Mouse (Mus musculus) small intestine, adult 2 months (tissue): Measurements from ENCODE around the gene Trappc3. TPM values are rescaled to one million over a fixed set of nuclear protein-coding genes. Genes with fewer than 3 reads are reported as not detected.

Source experiments
- H3K27ac ChIP-seq: fragments of 200-500 bp; 2 replicates; pipeline ENCODE4 v1.5.1; 2012; ENCODE audit warnings: low read depth, low read length, control low read depth, inconsistent platforms; ENCODE audit not compliant: insufficient read depth
- H3K27me3 ChIP-seq: fragments of 200-500 bp; 2 replicates; pipeline ENCODE4 v1.6.1; 2012; ENCODE audit warnings: mild to moderate bottlenecking, moderate library complexity, low read length, inconsistent platforms; ENCODE audit not compliant: control insufficient read depth, insufficient read depth
- H3K36me3 ChIP-seq: fragments of 200-500 bp; 2 replicates; pipeline ENCODE4 v1.6.1; 2012; ENCODE audit warnings: mild to moderate bottlenecking, low read length, control low read depth, inconsistent platforms; ENCODE audit not compliant: control insufficient read depth, insufficient read depth
- H3K4me1 ChIP-seq: fragments of 200-500 bp; 2 replicates; pipeline ENCODE4 v1.6.1; 2012; ENCODE audit warnings: low read length, inconsistent platforms, mixed read lengths; ENCODE audit not compliant: control insufficient read depth, insufficient read depth, insufficient read length
- H3K4me3 ChIP-seq: fragments of 200-500 bp; 2 replicates; pipeline ENCODE4 v1.5.1; 2012; ENCODE audit warnings: low read depth, mild to moderate bottlenecking, control low read depth, inconsistent platforms, low read length, moderate library complexity
- CTCF ChIP-seq: fragments of 200-500 bp; IDR thresholded peaks from 2 replicates; pipeline ENCODE4 v1.5.1; 2012; ENCODE audit warnings: low read depth, mild to moderate bottlenecking, control low read depth, inconsistent platforms, low read length, moderate library complexity, mixed read lengths; ENCODE audit not compliant: insufficient replicate concordance, insufficient read length; ENCODE audit errors: extremely low read depth
- POLR2A ChIP-seq: fragments of 200-500 bp; IDR thresholded peaks from 2 replicates; pipeline ENCODE4 v1.6.1; 2012; ENCODE audit warnings: low read depth, mild to moderate bottlenecking, control low read depth, inconsistent platforms, low read length, moderate library complexity
- WGBS: fragments of 180-500 bp; shearing (Covaris S2); methylation state at CpG from one replicate; pipeline ENCODE4 v1.1.7; 2018; 5-methylcytosine and 5-hydroxymethylcytosine counted together
- polyA plus RNA-seq: library from polyadenylated mRNA; depleted of rRNA; stranded (reverse); fragments of >200 nt; gene quantifications from 2 replicates; pipeline ENCODE4 v1.2.3, GENCODE M21; 2012

The Trappc3 gene
- polyA plus RNA-seq, 1 experiment: 21.4 TPM

GRCm38 (mm10) chr4:126273753-126274152 lies 11.6 kb downstream of the Trappc3 start:
- H3K27ac ChIP-seq: no peak overlapping the region
- WGBS: 88% methylated on average over 13 of the region's 13 CpGs
- no peaks in the 10 kb centered on the region for H3K4me1 ChIP-seq
- peaks cover 26% of the 10 kb centered on the region for H3K36me3 ChIP-seq
- TF ChIP-seq POLR2A: no peak
- TF ChIP-seq CTCF: no peak
- H3K27me3 ChIP-seq: no peaks in the 10 kb centered on the region
- no peak overlapping the region for H3K4me3 ChIP-seq

GRCm38 (mm10) chr4:126275081-126275480 lies 13.0 kb downstream of the Trappc3 start:
- TF ChIP-seq POLR2A: no peak
- Histone ChIP-seq H3K4me3 (no peak overlapping the region), H3K36me3 (peaks cover 26% of the 10 kb centered on the region), H3K27me3 (no peaks in the 10 kb centered on the region), H3K27ac (no peak overlapping the region), H3K4me1 (no peaks in the 10 kb centered on the region)
- WGBS: 98% methylated on average over 4 of the region's 4 CpGs

- WGBS: 83% methylated on average over 13 of the region's 13 CpGs
- peaks cover 26% of the 10 kb centered on the region for H3K36me3 ChIP-seq
- H3K4me3 ChIP-seq: no peak overlapping the region
- TF ChIP-seq CTCF: no peak
- TF ChIP-seq POLR2A: no peak
- H3K4me1 ChIP-seq: no peaks in the 10 kb centered on the region
- H3K27me3 ChIP-seq: no peaks in the 10 kb centered on the region
- no peak overlapping the region for H3K27ac ChIP-seq
These were observed 13.6 kb downstream of the Trappc3 start for GRCm38 (mm10) chr4:126275681-126276131.

- H3K27ac ChIP-seq: no peak overlapping the region
- no peaks in the 10 kb centered on the region for H3K27me3 ChIP-seq
- H3K4me1 ChIP-seq: no peaks in the 10 kb centered on the region
- peaks cover 21% of the 10 kb centered on the region for H3K36me3 ChIP-seq
- WGBS: 17% methylated on average over 13 of the region's 13 CpGs
- TF ChIP-seq POLR2A (no peak), CTCF (peak; percentile 73; the same call in 1 of the 2 replicates)
- H3K4me3 ChIP-seq: no peak overlapping the region
These were observed 15.9 kb downstream of the Trappc3 start for GRCm38 (mm10) chr4:126277906-126278564.

DNA sequence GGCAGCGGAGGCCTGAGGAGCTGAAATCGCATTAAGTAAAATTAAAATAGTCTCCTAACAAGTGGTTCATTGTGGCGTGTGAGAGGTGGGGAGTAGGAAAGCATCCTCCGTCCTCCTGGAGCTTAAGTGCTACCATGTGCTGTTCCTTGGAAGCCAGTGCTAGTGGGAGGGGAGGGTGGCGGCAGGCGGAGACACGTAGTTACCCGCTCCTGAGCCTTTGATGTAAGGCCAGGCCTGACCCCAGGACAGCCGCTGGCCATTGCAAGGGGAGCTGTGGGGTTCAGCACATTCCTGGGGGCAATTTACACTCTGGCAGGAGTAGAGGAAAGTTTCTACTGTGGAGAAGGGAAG lies 16.4 kb downstream of the Trappc3 start:
- Histone ChIP-seq H3K4me1 (no peaks in the 10 kb centered on the region), H3K27ac (no peak overlapping the region), H3K27me3 (0 out of 2 replicates have a peak, but pooled peaks cover 3% of the 10 kb centered on the region), H3K4me3 (no peak overlapping the region), H3K36me3 (peaks cover 18% of the 10 kb centered on the region)
- WGBS: 70% methylated on average over 9 of the region's 9 CpGs
- TF ChIP-seq CTCF (no peak), POLR2A (no peak)

DNA sequence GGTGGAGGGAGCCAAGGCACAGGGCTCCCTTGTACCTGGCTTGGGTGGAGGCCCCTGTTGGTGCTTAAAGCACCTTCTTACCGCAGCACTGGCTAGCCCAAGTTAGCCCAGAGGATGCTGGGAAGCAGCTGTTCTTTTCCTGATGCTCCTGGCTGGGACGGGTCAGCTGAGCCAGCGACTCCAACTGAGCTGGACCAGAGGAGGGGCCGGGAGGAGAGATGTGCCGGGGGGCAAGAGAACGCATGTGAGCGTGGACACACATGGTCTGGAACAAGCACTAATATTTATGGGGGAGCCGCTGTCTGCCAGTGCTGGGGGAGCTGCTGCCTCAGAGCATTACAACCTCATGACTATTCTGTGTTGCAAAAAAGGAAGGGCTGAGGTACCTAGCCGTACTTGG lies 16.8 kb downstream of the Trappc3 start:
- no peak for TF ChIP-seq CTCF
- no peak for TF ChIP-seq POLR2A
- 81% methylated on average over 9 of the region's 9 CpGs for WGBS

DNA sequence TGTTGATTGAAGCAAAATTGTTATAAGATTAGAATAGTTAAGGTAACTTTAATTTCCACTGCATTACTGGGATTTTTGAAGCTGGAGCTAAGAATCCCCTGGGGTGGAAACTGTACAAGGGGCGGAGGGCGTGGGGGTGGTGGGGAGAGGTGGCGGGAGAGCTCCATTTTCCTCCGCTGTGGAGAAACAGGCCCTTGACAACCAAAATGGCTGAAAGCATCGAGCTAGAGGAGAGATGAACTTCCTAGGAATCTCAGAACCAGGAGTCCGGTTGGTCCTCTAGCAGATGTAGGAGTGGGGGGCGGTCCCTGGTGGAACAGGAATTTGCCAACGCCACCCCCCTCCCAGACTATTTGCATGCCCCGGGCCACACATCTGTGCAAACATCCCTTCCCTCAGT lies 19.6 kb downstream of the Trappc3 start:
- Histone ChIP-seq H3K36me3 (no peaks in the 10 kb centered on the region), H3K27ac (no peak overlapping the region), H3K4me1 (peaks cover 3% of the 10 kb centered on the region; the same call in 1 of the 2 replicates), H3K27me3 (peaks cover 15% of the 10 kb centered on the region), H3K4me3 (no peak overlapping the region)
- TF ChIP-seq POLR2A (no peak), CTCF (no peak)
- WGBS: 59% methylated on average over 9 of the region's 9 CpGs

More for the DNA sequence above, 16.8 kb downstream of the Trappc3 start:
- peaks cover 14% of the 10 kb centered on the region for H3K36me3 ChIP-seq
- H3K27me3 ChIP-seq: peaks cover 3% of the 10 kb centered on the region; the same call in 1 of the 2 replicates
- no peak overlapping the region for H3K4me3 ChIP-seq
- H3K27ac ChIP-seq: no peak overlapping the region
- no peaks in the 10 kb centered on the region for H3K4me1 ChIP-seq
